Mouse (Mus musculus) spleen, adult 2 months (tissue): ENCODE results near the gene Abcc4.

ENCODE experiments used
- CTCF ChIP-seq: fragments of 200-500 bp; IDR thresholded peaks from 2 replicates; pipeline ENCODE4 v1.5.1; 2011; ENCODE audit warnings: mild to moderate bottlenecking, inconsistent platforms; ENCODE audit not compliant: insufficient read depth, insufficient read length, insufficient replicate concordance; ENCODE audit errors: extremely low read depth
- POLR2A ChIP-seq: fragments of 200-500 bp; IDR thresholded peaks from 2 replicates; pipeline ENCODE4 v1.6.1; 2011; ENCODE audit warnings: low read depth, low read length, inconsistent platforms

- no peak for TF ChIP-seq POLR2A
- TF ChIP-seq CTCF = no peak
These were observed 43.3 kb downstream of the Abcc4 start for GRCm38 (mm10) chr14:118662625-118663276.
